Mouse (Mus musculus) forebrain, postnatal 0 days (tissue): ENCODE measurements around the gene Emilin3. TPM values are rescaled to one million over a fixed set of nuclear protein-coding genes. Genes with fewer than 3 reads are reported as not detected.
A peak's percentile ranks its signal among the peaks of the same experiment; 100 is the strongest.

Source experiments
- ATAC-seq: fragments of 200-750 bp; cut with Nextera tagmentation; 2 replicates; pipeline ENCODE4 v1.8.0; 2017; ENCODE audit warnings: mild to moderate bottlenecking, moderate library complexity
- DNase-seq: peaks from one replicate; pipeline ENCODE4 v3.0.0-alpha.2; 2015
- H3K27ac ChIP-seq: fragments of 300-500 bp; sonication (generic); 2 replicates; pipeline ENCODE4 v1.5.1; 2014; ENCODE audit warnings: low read depth, mild to moderate bottlenecking, antibody characterized with exemption, low read length, moderate library complexity, mixed read lengths
- H3K27me3 ChIP-seq: fragments of 300-500 bp; sonication (generic); 2 replicates; pipeline ENCODE4 v1.6.1; 2014; ENCODE audit warnings: mild to moderate bottlenecking, low read length, mixed read lengths; ENCODE audit not compliant: insufficient read depth
- H3K36me3 ChIP-seq: fragments of 300-500 bp; sonication (generic); 2 replicates; pipeline ENCODE4 v1.6.1; 2014; ENCODE audit warnings: mild to moderate bottlenecking, moderate library complexity; ENCODE audit not compliant: insufficient read depth
- H3K4me1 ChIP-seq: fragments of 300-500 bp; sonication (generic); 2 replicates; pipeline ENCODE4 v1.6.1; 2014; ENCODE audit warnings: antibody characterized with exemption; ENCODE audit not compliant: insufficient read depth
- H3K4me2 ChIP-seq: fragments of 300-500 bp; sonication (generic); 2 replicates; pipeline ENCODE4 v1.6.1; 2014; ENCODE audit warnings: low read depth, mild to moderate bottlenecking, moderate library complexity
- H3K4me3 ChIP-seq: fragments of 300-500 bp; sonication (generic); 2 replicates; pipeline ENCODE4 v1.5.1; 2014; ENCODE audit warnings: low read depth, low read length, mixed read lengths
- H3K9ac ChIP-seq: fragments of 300-500 bp; sonication (generic); 2 replicates; pipeline ENCODE4 v1.6.1; 2014; ENCODE audit warnings: mild to moderate bottlenecking
- H3K9me3 ChIP-seq: fragments of 300-500 bp; sonication (generic); 2 replicates; pipeline ENCODE4 v1.6.1; 2016; ENCODE audit warnings: low read length
- CTCF ChIP-seq: sonication (generic); IDR thresholded peaks from 2 replicates; pipeline ENCODE4 v1.5.1; 2016; ENCODE audit warnings: antibody characterized with exemption, control low read depth, low read depth
- WGBS: fragments of 180-500 bp; shearing (Covaris S2); extraction: QIAGEN DNeasy Blood & Tissue Kit; methylation state at CpG from one replicate; pipeline ENCODE4 v1.1.7; 2014; 5-methylcytosine and 5-hydroxymethylcytosine counted together
- polyA plus RNA-seq: library from polyadenylated mRNA; unstranded; fragments of >200 nt; fragmentation: Nextera tagmentation; extraction: Ambion mirVana; gene quantifications from 2 replicates; pipeline ENCODE4 v1.2.1, GENCODE M21; 2015
- total RNA-seq: library from RNA; depleted of rRNA; stranded (reverse); fragments of >200 nt; gene quantifications from 2 replicates; pipeline ENCODE4 v1.2.3, GENCODE M21; 2014

Emilin3 gene
- total and polyA plus RNA-seq, 2 experiments from 2014 or later: 0.42 to 1.5 TPM

- no peak overlapping the region for H3K27ac ChIP-seq
- H3K36me3 ChIP-seq: no peaks in the 10 kb centered on the region
- no peaks in the 10 kb centered on the region for H3K27me3 ChIP-seq
- H3K4me3 ChIP-seq: no peak overlapping the region
- DNase-seq: no peak
- H3K9me3 ChIP-seq: no peaks in the 10 kb centered on the region
- 70% methylated on average over 3 of the region's 3 CpGs for WGBS
- H3K4me2 ChIP-seq: no peak overlapping the region
- TF ChIP-seq CTCF: no peak
- ATAC-seq: no peak
- H3K9ac ChIP-seq: no peak overlapping the region
- 0 out of 2 replicates have a peak, but pooled peaks cover 4% of the 10 kb centered on the region for H3K4me1 ChIP-seq
These were observed 25.9 kb downstream of the Emilin3 start for GRCm38 (mm10) chr2:160886221-160886620.

- Histone ChIP-seq H3K36me3 (no peaks in the 10 kb centered on the region), H3K4me3 (no peak overlapping the region), H3K4me1 (0 out of 2 replicates have a peak, but pooled peaks cover 4% of the 10 kb centered on the region), H3K9ac (no peak overlapping the region), H3K27me3 (no peaks in the 10 kb centered on the region), H3K9me3 (no peaks in the 10 kb centered on the region), H3K27ac (no peak overlapping the region), H3K4me2 (no peak overlapping the region)
- ATAC-seq (no peak), DNase-seq (peak; percentile 36)
- TF ChIP-seq CTCF: peak; percentile 74
- WGBS: 30% methylated on average over 2 of the region's 2 CpGs
These were observed 27.3 kb downstream of the Emilin3 start for GRCm38 (mm10) chr2:160884830-160885229.

GRCm38 (mm10) chr2:160883912-160884311 is 28.2 kb downstream of the Emilin3 start:
- H3K9ac ChIP-seq: no peak overlapping the region
- no peak overlapping the region for H3K4me3 ChIP-seq
- no peaks in the 10 kb centered on the region for H3K9me3 ChIP-seq
- H3K4me2 ChIP-seq: no peak overlapping the region
- no peaks in the 10 kb centered on the region for H3K36me3 ChIP-seq
- DNase-seq (no peak), ATAC-seq (no peak)
- no peak for TF ChIP-seq CTCF
- WGBS: 76% methylated on average over 4 of the region's 4 CpGs
- no peaks in the 10 kb centered on the region for H3K27me3 ChIP-seq
- 0 out of 2 replicates have a peak, but pooled peaks cover 4% of the 10 kb centered on the region for H3K4me1 ChIP-seq
- no peak overlapping the region for H3K27ac ChIP-seq

- H3K27ac ChIP-seq: no peak overlapping the region
- 73% methylated on average over 5 of the region's 5 CpGs for WGBS
- no peaks in the 10 kb centered on the region for H3K4me1 ChIP-seq
- no peak overlapping the region for H3K4me3 ChIP-seq
- H3K36me3 ChIP-seq: no peaks in the 10 kb centered on the region
- no peak for TF ChIP-seq CTCF
- ATAC-seq (no peak), DNase-seq (no peak)
- H3K9me3 ChIP-seq: no peaks in the 10 kb centered on the region
- H3K27me3 ChIP-seq: no peaks in the 10 kb centered on the region
- no peak overlapping the region for H3K4me2 ChIP-seq
- no peak overlapping the region for H3K9ac ChIP-seq
These were observed 29.7 kb downstream of the Emilin3 start for GRCm38 (mm10) chr2:160882436-160882835.

- ATAC-seq: no peak
- no peak overlapping the region for H3K4me2 ChIP-seq
- no peak for TF ChIP-seq CTCF
- no peak for DNase-seq
- H3K27me3 ChIP-seq: no peaks in the 10 kb centered on the region
- H3K9me3 ChIP-seq: no peaks in the 10 kb centered on the region
- no peak overlapping the region for H3K27ac ChIP-seq
- no peaks in the 10 kb centered on the region for H3K36me3 ChIP-seq
- no peak overlapping the region for H3K9ac ChIP-seq
- H3K4me3 ChIP-seq: no peak overlapping the region
- WGBS: 58% methylated on average over 6 of the region's 6 CpGs
- no peaks in the 10 kb centered on the region for H3K4me1 ChIP-seq
These were observed 30.5 kb downstream of the Emilin3 start for GRCm38 (mm10) chr2:160881462-160882101.

GRCm38 (mm10) chr2:160880453-160881195 is 31.5 kb downstream of the Emilin3 start, which contains the start of gene Lpin3:
Gene Lpin3, plus strand, starts transcription at chr2:160880670.
- peak; percentile 58 for DNase-seq
- Histone ChIP-seq H3K4me3 (no peak within 1 kb of the TSS), H3K27ac (no peak within 1 kb of the TSS), H3K27me3 (no peaks in the 10 kb centered on the region), H3K36me3 (no peaks in the 10 kb centered on the region), H3K4me2 (no peak within 1 kb of the TSS), H3K9me3 (no peaks in the 10 kb centered on the region), H3K9ac (no peak within 1 kb of the TSS), H3K4me1 (no peaks in the 10 kb centered on the region)
- ATAC-seq: peak; percentile 54
- TF ChIP-seq CTCF: no peak
- 54% methylated on average over 13 of the region's 13 CpGs for WGBS

GRCm38 (mm10) chr2:160876115-160876514 is 36.0 kb downstream of the Emilin3 start:
- Histone ChIP-seq H3K27me3 (no peaks in the 10 kb centered on the region), H3K4me2 (no peak overlapping the region), H3K9ac (no peak overlapping the region), H3K36me3 (no peaks in the 10 kb centered on the region), H3K4me1 (peaks cover 5% of the 10 kb centered on the region; the same call in 1 of the 2 replicates), H3K9me3 (no peaks in the 10 kb centered on the region), H3K27ac (no peak overlapping the region), H3K4me3 (no peak overlapping the region)
- TF ChIP-seq CTCF: peak; percentile 41; the same call in 1 of the 2 replicates
- DNase-seq (no peak), ATAC-seq (no peak)
- WGBS: 89% methylated on average over 4 of the region's 4 CpGs
